ENCODE assay signal across 8 mouse cellular contexts in the genomic region with DNA sequence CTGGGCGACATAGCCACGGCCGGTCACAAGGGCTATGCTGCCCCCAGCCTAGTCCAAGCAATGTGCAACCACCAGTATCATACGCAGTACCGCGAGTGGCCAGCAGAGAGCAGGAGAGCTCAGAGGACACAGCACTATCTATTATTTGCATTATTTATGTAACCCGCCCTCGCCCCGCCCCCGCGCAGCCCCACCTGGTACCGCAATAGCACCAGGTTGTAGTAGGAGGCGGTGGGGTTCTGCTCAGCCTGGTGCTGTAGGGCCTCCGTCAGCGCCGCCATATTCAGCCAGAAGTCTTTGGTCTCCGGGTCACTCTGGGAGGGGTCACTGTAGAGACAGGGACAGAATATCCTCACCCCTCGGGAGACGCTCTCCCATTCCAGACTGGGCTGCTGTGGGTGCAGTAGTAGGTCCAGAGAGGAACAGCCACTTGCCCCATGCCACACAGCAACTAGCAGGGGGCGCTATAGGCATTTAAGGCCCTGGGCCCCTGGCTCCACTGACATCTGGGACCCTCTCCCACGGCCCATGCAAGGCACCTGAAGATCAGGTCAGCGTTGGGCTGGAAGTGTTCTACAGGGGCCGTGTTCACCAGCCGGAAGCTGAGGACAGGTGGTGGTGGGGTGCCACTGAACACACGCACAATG. TPM values are rescaled to one million over a fixed set of nuclear protein-coding genes. Genes with fewer than 3 reads are reported as not detected.
DNase-seq lines count a peak whose midpoint lies in the region; ATAC-seq lines count a peak whose summit lies in the region.

No protein-coding gene starts in this region.

- H3K4me1 ChIP-seq in megakaryocyte, embryonic 14.5 days = peaks cover 15% of the 10 kb centered on the region; the same call in 1 of the 2 replicates

- peaks cover 63% of the 10 kb centered on the region for H3K36me3 ChIP-seq in megakaryocyte, embryonic 14.5 days (replicated peaks; ENCODE audit: low read length)

- peaks cover 27% of the 10 kb centered on the region for H3K27me3 ChIP-seq in megakaryocyte, embryonic 14.5 days (replicated peaks)

- H3K9me3 ChIP-seq in megakaryocyte, embryonic 14.5 days = no peaks in the 10 kb centered on the region

- H3K4me3 ChIP-seq in megakaryocyte, embryonic 14.5 days (replicated peaks) = peak overlapping the region; percentile 14

- peak; percentile 46 for ATAC-seq in inflammation-experienced regulatory T-cells, adult 6 months

- DNase-seq in T-cell, adult 2 months (ENCODE audit: low spot score) = peak; percentile 55
- peak; percentile 97 to 99 for DNase-seq in cerebellum, postnatal 25 days
- peak; percentile 79 to 91 for DNase-seq in frontal cortex, postnatal 36 days (ENCODE audit: low spot score in 2 of 2)
- DNase-seq in left cerebral cortex, adult 8-10 months (ENCODE audit: low spot score in 2 of 2) = peak; percentile 76 to 94
- DNase-seq in right cerebral cortex, postnatal 14 days = peak; percentile 92
- peak; percentile 80 for DNase-seq in yolk sac, embryonic 10.5 days (ENCODE audit: low spot score)

RNA-seq across cellular contexts. Expression of gene B3gnt3, which starts 8.3 kb away (rescaled TPM):
- polyA plus RNA-seq in inflammation-experienced regulatory T-cells, adult 6 months (2017; shearing (Covaris generic)) = 1 to 10 TPM; 2.8 to 5.6 (median 4.3) TPM
- total RNA-seq in left cerebral cortex, adult 8-10 months (2022) = under 1 TPM; 0.41 to 0.88 (median 0.70) TPM
- 0.77 TPM in 1 of 2 replicates, not detected in the other for polyA plus RNA-seq in megakaryocyte, embryonic 14.5 days (2012; ENCODE audit: insufficient read depth, low replicate concordance)

RNA-seq across cellular contexts. Expression of gene Fcho1, which starts 15.6 kb away (rescaled TPM):
- 10 to 100 TPM; 37.6 to 66.4 (median 54.3) TPM for polyA plus RNA-seq in inflammation-experienced regulatory T-cells, adult 6 months (2017; shearing (Covaris generic))
- 100 to 1,000 TPM; 150 to 181 (median 159) TPM for total RNA-seq in left cerebral cortex, adult 8-10 months (2022)
- polyA plus RNA-seq in megakaryocyte, embryonic 14.5 days (2012; ENCODE audit: insufficient read depth, low replicate concordance) = 48.6 and 69.2 TPM in 2 replicates

RNA-seq across cellular contexts. Expression of gene Insl3, which starts 20.9 kb away (rescaled TPM):
- 10 to 100 TPM; 11.7 to 25.4 (median 22.8) TPM for polyA plus RNA-seq in inflammation-experienced regulatory T-cells, adult 6 months (2017; shearing (Covaris generic))
- total RNA-seq in left cerebral cortex, adult 8-10 months (2022) = 1 to 10 TPM; 1.4 to 3.2 (median 2.1) TPM
- polyA plus RNA-seq in megakaryocyte, embryonic 14.5 days (2012; ENCODE audit: insufficient read depth, low replicate concordance) = 241 and 376 TPM in 2 replicates

RNA-seq across cellular contexts. Expression of gene Jak3, which starts 33.8 kb away (rescaled TPM):
- polyA plus RNA-seq in inflammation-experienced regulatory T-cells, adult 6 months (2017; shearing (Covaris generic)) = 10 to 100 TPM; 18.9 to 30.3 (median 22.5) TPM
- total RNA-seq in left cerebral cortex, adult 8-10 months (2022) = 1 to 10 TPM; 4.4 to 7.3 (median 6.1) TPM
- polyA plus RNA-seq in megakaryocyte, embryonic 14.5 days (2012; ENCODE audit: insufficient read depth, low replicate concordance) = 209 and 434 TPM in 2 replicates

RNA-seq across cellular contexts. Expression of gene Unc13a, which starts 38.4 kb away (rescaled TPM):
- under 1 TPM; 0.42 to 0.67 (median 0.54) TPM for polyA plus RNA-seq in inflammation-experienced regulatory T-cells, adult 6 months (2017; shearing (Covaris generic))
- 100 to 1,000 TPM; 237 to 269 (median 246) TPM for total RNA-seq in left cerebral cortex, adult 8-10 months (2022)
- polyA plus RNA-seq in megakaryocyte, embryonic 14.5 days (2012; ENCODE audit: insufficient read depth, low replicate concordance) = 8.9 and 10.8 TPM in 2 replicates

Comparison
In these comparisons a context has a peak if more than half of its experiments do, and no peak if none do; other contexts are left out.
1. Peak in every context shown above with its lines: DNase-seq, ATAC-seq and H3K4me3 ChIP-seq.